Mouse (Mus musculus) liver, embryonic 11.5 days (tissue): ENCODE data around the gene Rsg1. TPM values are rescaled to one million over a fixed set of nuclear protein-coding genes. Genes with fewer than 3 reads are reported as not detected.

Source experiments
- ATAC-seq: fragments of 200-750 bp; cut with Nextera tagmentation; replicated peaks from 2 replicates; pipeline ENCODE4 v1.8.0; 2017; ENCODE audit warnings: moderate number of reproducible peaks, mild to moderate bottlenecking, moderate TSS enrichment, moderate library complexity; ENCODE audit not compliant: low FRiP score
- DNase-seq: peaks from one replicate; pipeline ENCODE4 v3.0.0-alpha.2; 2017; ENCODE audit warnings: low spot score
- H3K27ac ChIP-seq: fragments of 300-500 bp; sonication (generic); 2 replicates; pipeline ENCODE4 v1.5.1; 2014; ENCODE audit warnings: mild to moderate bottlenecking, low read depth, low read length, control low read depth
- H3K27me3 ChIP-seq: fragments of 300-500 bp; sonication (generic); replicated peaks from 2 replicates; pipeline ENCODE4 v1.6.1; 2014; ENCODE audit warnings: low read length, mixed read lengths; ENCODE audit not compliant: control insufficient read depth, insufficient read depth
- H3K36me3 ChIP-seq: fragments of 300-500 bp; sonication (generic); 2 replicates; pipeline ENCODE4 v1.6.1; 2014; ENCODE audit warnings: mild to moderate bottlenecking, low read length, moderate library complexity, mixed read lengths; ENCODE audit not compliant: control insufficient read depth, insufficient read depth
- H3K4me1 ChIP-seq: fragments of 300-500 bp; sonication (generic); replicated peaks from 2 replicates; pipeline ENCODE4 v1.6.1; 2014; ENCODE audit warnings: low read length, mixed read lengths; ENCODE audit not compliant: control insufficient read depth, insufficient read depth
- H3K4me2 ChIP-seq: fragments of 300-500 bp; sonication (generic); 2 replicates; pipeline ENCODE4 v1.6.1; 2014; ENCODE audit warnings: mild to moderate bottlenecking, control low read depth, moderate library complexity
- H3K4me3 ChIP-seq: fragments of 300-500 bp; sonication (generic); 2 replicates; pipeline ENCODE4 v1.5.1; 2014; ENCODE audit warnings: low read depth, low read length, control low read depth
- H3K9ac ChIP-seq: fragments of 300-500 bp; sonication (generic); 2 replicates; pipeline ENCODE4 v1.6.1; 2014; ENCODE audit warnings: low read depth, low read length, control low read depth
- H3K9me3 ChIP-seq: fragments of 300-500 bp; sonication (generic); 2 replicates; pipeline ENCODE4 v1.6.1; 2016; ENCODE audit warnings: low read length, inconsistent platforms, mixed read lengths; ENCODE audit not compliant: control insufficient read depth
- WGBS: fragments of 180-500 bp; shearing (Covaris S2); extraction: QIAGEN DNeasy Blood & Tissue Kit; methylation state at CpG from one replicate; pipeline ENCODE4 v1.1.7; 2014; 5-methylcytosine and 5-hydroxymethylcytosine counted together
- polyA plus RNA-seq: library from polyadenylated mRNA; unstranded; fragments of >200 nt; fragmentation: Nextera tagmentation; extraction: Ambion mirVana; gene quantifications from 2 replicates; pipeline ENCODE4 v1.2.1, GENCODE M21; 2014

Rsg1 gene
- polyA plus RNA-seq, 1 experiment from 2014 or later: 4.6 TPM

GRCm38 (mm10) chr4:141202192-141202591 lies 11.6 kb upstream of the Rsg1 start:
- no peak overlapping the region for H3K4me2 ChIP-seq
- no peaks in the 10 kb centered on the region for H3K9me3 ChIP-seq
- WGBS: 85% methylated on average over 6 of the region's 6 CpGs
- H3K27me3 ChIP-seq: no peaks in the 10 kb centered on the region
- H3K4me3 ChIP-seq: no peak overlapping the region
- DNase-seq (no peak), ATAC-seq (no peak)
- peaks cover 28% of the 10 kb centered on the region for H3K36me3 ChIP-seq
- no peak overlapping the region for H3K9ac ChIP-seq
- H3K4me1 ChIP-seq: no peaks in the 10 kb centered on the region
- no peak overlapping the region for H3K27ac ChIP-seq

DNA sequence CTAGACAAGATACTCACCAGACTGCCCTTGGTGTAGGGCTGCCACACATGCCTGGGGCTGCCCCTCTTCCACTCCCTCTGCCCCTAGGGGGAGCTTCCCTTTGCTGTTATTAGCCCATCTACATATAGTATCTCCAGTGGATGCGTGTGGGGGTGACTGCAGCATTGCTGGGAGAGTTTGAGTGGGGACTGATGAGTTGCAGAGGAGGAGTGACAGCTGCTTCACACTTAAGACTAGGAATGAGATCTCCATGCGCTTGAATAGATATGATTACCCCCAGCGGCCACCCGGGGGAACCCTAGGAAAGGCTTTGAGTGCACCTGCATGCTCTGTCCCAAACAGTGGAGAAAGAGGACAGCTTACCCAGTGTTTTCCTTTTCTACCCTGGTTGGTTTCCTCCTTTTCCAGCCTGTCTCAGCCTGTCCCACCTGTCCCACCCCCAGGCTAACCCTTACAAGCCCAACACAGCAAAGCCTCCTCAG lies 9.1 kb upstream of the Rsg1 start:
- H3K27ac ChIP-seq: no peak overlapping the region
- no peak overlapping the region for H3K9ac ChIP-seq
- H3K9me3 ChIP-seq: no peaks in the 10 kb centered on the region
- H3K4me2 ChIP-seq: no peak overlapping the region
- H3K4me1 ChIP-seq: no peaks in the 10 kb centered on the region
- DNase-seq: no peak
- H3K4me3 ChIP-seq: no peak overlapping the region
- 75% methylated on average over 4 of the region's 4 CpGs for WGBS
- H3K27me3 ChIP-seq: no peaks in the 10 kb centered on the region
- H3K36me3 ChIP-seq: peaks cover 15% of the 10 kb centered on the region
- no peak for ATAC-seq

GRCm38 (mm10) chr4:141207081-141207480 lies 6.7 kb upstream of the Rsg1 start:
- H3K4me3 ChIP-seq: no peak overlapping the region
- H3K9me3 ChIP-seq: no peaks in the 10 kb centered on the region
- H3K36me3 ChIP-seq: peaks cover 5% of the 10 kb centered on the region; the same call in 1 of the 2 replicates
- no peak for ATAC-seq
- H3K27me3 ChIP-seq: no peaks in the 10 kb centered on the region
- no peak overlapping the region for H3K9ac ChIP-seq
- no peak overlapping the region for H3K27ac ChIP-seq
- H3K4me2 ChIP-seq: no peak overlapping the region
- DNase-seq: no peak
- 84% methylated on average over 5 of the region's 5 CpGs for WGBS
- H3K4me1 ChIP-seq: no peaks in the 10 kb centered on the region

GRCm38 (mm10) chr4:141210524-141211219 lies 3.1 kb upstream of the Rsg1 start:
- peak; percentile 30; the same call in 1 of the 2 replicates for ATAC-seq
- DNase-seq: no peak

DNA sequence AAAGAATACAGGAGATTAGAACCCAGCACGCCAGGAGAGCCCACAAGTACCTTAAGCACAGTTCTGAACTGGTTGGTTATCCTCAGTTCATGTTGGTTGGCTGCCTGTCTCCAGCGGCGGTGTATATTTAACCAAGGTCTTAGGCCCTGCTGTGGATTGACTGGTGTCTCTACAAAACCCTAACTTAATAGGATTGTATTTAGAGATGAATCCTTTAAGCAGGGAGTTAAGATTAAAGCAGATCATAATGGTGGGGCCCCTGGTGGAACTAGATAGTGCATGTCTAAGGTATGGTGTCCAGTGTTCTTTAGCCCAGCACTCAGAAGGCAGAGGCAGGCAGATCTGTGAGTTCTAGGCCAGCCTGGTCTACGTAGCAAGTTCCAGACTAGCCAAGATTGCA lies 2.1 kb upstream of the Rsg1 start:
- no peak for DNase-seq
- no peaks in the 10 kb centered on the region for H3K36me3 ChIP-seq
- no peaks in the 10 kb centered on the region for H3K27me3 ChIP-seq
- peaks cover 11% of the 10 kb centered on the region for H3K4me1 ChIP-seq
- no peak for ATAC-seq
- H3K9me3 ChIP-seq: no peaks in the 10 kb centered on the region
- no peak overlapping the region for H3K4me2 ChIP-seq
- no peak overlapping the region for H3K4me3 ChIP-seq
- no peak overlapping the region for H3K9ac ChIP-seq
- no peak overlapping the region for H3K27ac ChIP-seq
- 86% methylated on average over 4 of the region's 4 CpGs for WGBS

More at GRCm38 (mm10) chr4:141210524-141211219, 3.1 kb upstream of the Rsg1 start:
- H3K4me2 ChIP-seq: peak overlapping the region; percentile 63
- H3K27me3 ChIP-seq: no peaks in the 10 kb centered on the region
- H3K9me3 ChIP-seq: no peaks in the 10 kb centered on the region
- peak overlapping the region; percentile 73 for H3K27ac ChIP-seq
- WGBS: 74% methylated on average over 14 of the region's 14 CpGs
- H3K36me3 ChIP-seq: no peaks in the 10 kb centered on the region
- peaks cover 11% of the 10 kb centered on the region for H3K4me1 ChIP-seq
- peak overlapping the region; percentile 38; the same call in 1 of the 2 replicates for H3K9ac ChIP-seq
- H3K4me3 ChIP-seq: peak overlapping the region; percentile 46

DNA sequence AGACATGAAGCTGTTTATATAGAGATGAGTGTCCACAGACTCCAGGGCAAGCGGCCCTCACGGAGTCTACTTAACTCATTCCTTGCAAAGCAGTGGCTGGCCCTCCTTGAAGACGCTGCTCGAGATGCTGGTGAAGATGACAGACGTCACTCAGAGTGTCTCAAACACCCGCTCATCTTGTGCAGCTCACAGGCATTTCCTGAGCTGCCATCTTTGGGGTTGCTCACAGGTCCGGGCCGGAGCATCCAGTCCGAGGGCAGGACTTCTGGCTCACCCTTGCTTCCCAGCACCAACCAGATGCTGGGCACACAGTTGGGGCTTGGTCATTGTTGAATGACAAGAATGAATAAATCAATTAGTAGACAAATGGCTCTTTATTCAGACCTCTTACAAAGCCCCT lies 864 bp upstream of the Rsg1 start:
- H3K4me3 ChIP-seq: no peak overlapping the region
- no peaks in the 10 kb centered on the region for H3K9me3 ChIP-seq
- no peak overlapping the region for H3K4me2 ChIP-seq
- H3K9ac ChIP-seq: no peak overlapping the region
- H3K27ac ChIP-seq: no peak overlapping the region
- DNase-seq: no peak
- ATAC-seq: no peak
- H3K4me1 ChIP-seq: peaks cover 11% of the 10 kb centered on the region
- no peaks in the 10 kb centered on the region for H3K36me3 ChIP-seq
- H3K27me3 ChIP-seq: no peaks in the 10 kb centered on the region
- 87% methylated on average over 9 of the region's 9 CpGs for WGBS

DNA sequence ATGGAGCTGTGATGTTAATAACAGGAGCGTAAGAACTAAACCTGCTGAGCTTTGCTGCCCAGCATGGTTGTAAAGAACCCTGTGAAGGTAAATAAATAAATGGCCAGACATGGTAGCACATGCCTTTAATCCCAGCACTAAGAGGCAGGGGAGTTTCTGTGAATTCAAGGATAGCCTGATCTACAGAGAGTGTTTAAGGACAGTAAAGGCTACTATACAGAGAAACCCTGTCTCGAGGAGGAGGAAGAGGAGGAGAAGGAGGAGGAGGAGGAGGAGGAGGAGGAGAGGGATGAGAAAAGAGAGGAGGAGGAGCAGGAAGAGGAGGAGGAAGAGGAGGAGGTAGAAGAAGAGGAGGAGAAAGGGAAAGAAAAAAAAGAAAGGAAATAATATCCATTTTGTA lies 414 bp upstream of the Rsg1 start:
- Histone ChIP-seq H3K4me2 (peak overlapping the region; percentile 99), H3K27ac (no peak overlapping the region), H3K36me3 (no peaks in the 10 kb centered on the region), H3K4me1 (peaks cover 11% of the 10 kb centered on the region), H3K27me3 (no peaks in the 10 kb centered on the region), H3K4me3 (peak overlapping the region; percentile 66), H3K9me3 (no peaks in the 10 kb centered on the region), H3K9ac (no peak overlapping the region; the same call in 1 of the 2 replicates)
- no peak for DNase-seq
- ATAC-seq: no peak
- 54% methylated on average over 2 of the region's 2 CpGs for WGBS

DNA sequence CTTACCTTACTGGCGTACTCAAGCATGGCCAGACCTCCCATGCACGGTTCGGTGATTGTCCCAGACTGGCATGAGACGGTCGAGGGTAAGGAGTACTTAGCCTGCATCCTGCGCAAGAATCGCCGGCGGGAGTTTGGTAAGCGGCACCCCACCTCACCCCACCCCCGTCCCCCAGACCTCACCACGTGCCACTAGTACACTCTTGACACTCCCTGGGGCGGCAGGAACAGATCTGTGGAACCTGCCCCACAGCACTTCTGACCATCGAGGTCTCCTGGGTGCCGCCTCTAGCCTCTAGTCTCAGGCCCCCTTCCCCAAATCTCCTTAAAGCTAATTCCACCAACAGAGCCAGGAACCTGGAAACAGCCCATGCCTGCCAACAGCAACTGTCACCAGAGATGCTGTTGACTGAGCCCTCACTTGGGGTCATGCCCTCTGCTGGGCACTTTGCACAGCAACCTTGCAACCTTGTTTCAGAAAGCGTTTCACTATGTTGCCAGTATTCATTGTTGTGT lies 638 bp downstream of the Rsg1 start:
- Histone ChIP-seq H3K4me2 (peak overlapping the region; percentile 99), H3K9ac (peak overlapping the region; percentile 70), H3K4me1 (peaks cover 11% of the 10 kb centered on the region), H3K27me3 (no peaks in the 10 kb centered on the region), H3K4me3 (peak overlapping the region; percentile 66), H3K9me3 (no peaks in the 10 kb centered on the region), H3K27ac (peak overlapping the region; percentile 19; the same call in 1 of the 2 replicates), H3K36me3 (no peaks in the 10 kb centered on the region)
- ATAC-seq: peak; percentile 61
- peak; percentile 68 for DNase-seq
- WGBS: 3% methylated on average over 16 of the region's 16 CpGs
